Mouse (Mus musculus): ENCODE measurements around the gene Zfp971. TPM values are rescaled to one million over a fixed set of nuclear protein-coding genes. Genes with fewer than 3 reads are reported as not detected.

Zfp971 gene
- polyA plus RNA-seq, 1 experiment from 2014 or later: 3.8 TPM

Other genes with a start within 250 kb of the Zfp971 start
- gene Gm14325, start 182.9 kb upstream of the Zfp971 start, polyA plus RNA-seq (2015; fragmentation: Nextera tagmentation; extraction: Ambion mirVana): 7.6 and 8.5 TPM in 2 replicates
- gene Gm14327, start 126.2 kb upstream of the Zfp971 start, polyA plus RNA-seq (2015; fragmentation: Nextera tagmentation; extraction: Ambion mirVana): 1.4 and 1.5 TPM in 2 replicates
- gene Zfp972, start 97.7 kb upstream of the Zfp971 start, polyA plus RNA-seq (2015; fragmentation: Nextera tagmentation; extraction: Ambion mirVana): 0.41 and 0.55 TPM in 2 replicates
- 4.1 and 4.6 TPM in 2 replicates for gene Gm14326, start 66.0 kb upstream of the Zfp971 start, polyA plus RNA-seq (2015; fragmentation: Nextera tagmentation; extraction: Ambion mirVana)
- 3.4 and 4.4 TPM in 2 replicates for gene Zfp931, start 55.2 kb downstream of the Zfp971 start, polyA plus RNA-seq (2015; fragmentation: Nextera tagmentation; extraction: Ambion mirVana)
- gene Phactr3, start 95.7 kb downstream of the Zfp971 start, polyA plus RNA-seq (2015; fragmentation: Nextera tagmentation; extraction: Ambion mirVana): 0.04 and 0.08 TPM in 2 replicates